Mouse (Mus musculus): ENCODE measurements around the gene Olfr136. TPM values are rescaled to one million over a fixed set of nuclear protein-coding genes. Genes with fewer than 3 reads are reported as not detected.

Olfr136 gene
- 0.25 TPM in 1 of 2 replicates, not detected in the other for total RNA-seq (2017)

GRCm38 (mm10) chr17:38329531-38329930, at the start of gene Olfr136:
Gene Olfr136, plus strand, starts transcription at chr17:38329831.
- ATAC-seq (ENCODE audit: extremely low read depth, insufficient number of reproducible peaks, low FRiP score, poor library complexity, severe bottlenecking): no peak

DNA sequence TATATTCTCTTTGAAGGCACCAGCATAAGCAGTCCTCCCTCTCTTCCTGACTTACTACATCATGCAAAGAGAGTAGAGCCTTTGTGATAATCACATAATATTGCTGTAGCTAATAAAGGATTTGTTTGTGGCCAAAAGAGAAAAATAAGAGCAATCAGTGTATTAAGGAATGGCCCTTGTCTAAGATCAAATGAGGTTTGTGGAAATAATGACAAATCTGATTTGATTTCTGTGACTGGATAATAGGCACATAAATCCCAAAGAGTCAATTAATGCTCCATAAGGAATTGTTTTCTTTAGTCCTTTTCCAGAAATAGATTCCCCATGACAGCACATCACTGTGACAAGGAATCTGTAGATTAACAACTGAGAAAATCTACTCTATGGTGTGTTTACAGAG, 22.2 kb upstream of the Olfr136 start, which contains the start of gene Olfr137:
Gene Olfr137 (minus strand): TSS at position 101 of the 400 bp plus-strand sequence.
- ATAC-seq (ENCODE audit: extremely low read depth, insufficient number of reproducible peaks, low FRiP score, poor library complexity, severe bottlenecking): no peak

Other genes starting within 250 kb of the Olfr136 start
- not detected in 2 replicates for gene Olfr131, start 241.1 kb upstream of the Olfr136 start, total RNA-seq (2017)
- gene Olfr132, start 195.3 kb upstream of the Olfr136 start, total RNA-seq (2017): not detected in 2 replicates
- not detected in 2 replicates for gene Olfr133, start 184.6 kb upstream of the Olfr136 start, total RNA-seq (2017)
- gene Olfr134, start 158.4 kb upstream of the Olfr136 start, total RNA-seq (2017): not detected in 2 replicates
- gene Olfr135, start 125.5 kb upstream of the Olfr136 start, total RNA-seq (2017): 1.4 TPM in 1 of 2 replicates, not detected in the other
- not detected in 2 replicates for gene Olfr138, start 68.8 kb upstream of the Olfr136 start, total RNA-seq (2017)
- gene Olfr137, start 22.3 kb upstream of the Olfr136 start, total RNA-seq (2017): 0.81 TPM in 1 of 2 replicates, not detected in the other
- gene Esp36, start 90.4 kb downstream of the Olfr136 start, total RNA-seq (2017): not detected in 2 replicates
- gene Esp34, start 224.4 kb downstream of the Olfr136 start, total RNA-seq (2017): 0.25 TPM in 1 of 2 replicates, not detected in the other

Data from neutrophil, adult 5-6 weeks (primary cell).